In the genomic region with DNA sequence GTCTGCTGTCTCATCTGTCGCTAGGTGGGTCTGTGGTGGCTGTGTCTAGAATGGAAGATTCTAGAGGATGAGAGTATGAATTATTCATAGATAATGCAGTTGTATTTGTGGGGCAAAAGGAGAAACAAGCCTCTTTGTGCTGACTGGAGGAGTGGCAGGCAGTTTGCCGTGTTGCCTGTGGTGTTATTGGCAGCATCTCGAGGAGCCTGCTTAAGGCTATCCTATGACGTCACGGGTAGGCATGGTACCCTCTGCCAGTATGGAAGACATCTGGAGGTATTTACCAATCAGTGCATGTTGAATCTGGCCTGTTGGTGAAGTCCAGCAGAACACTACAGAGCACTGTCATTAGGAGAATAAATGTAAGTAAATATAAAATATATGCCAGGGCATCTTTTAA, we compare ENCODE assay signal across 24 mouse cellular contexts. TPM values are rescaled to one million over a fixed set of nuclear protein-coding genes. Genes with fewer than 3 reads are reported as not detected.
A peak's percentile ranks its signal among the peaks of the same experiment; 100 is the strongest.
DNase-seq lines count a peak whose midpoint lies in the region; ATAC-seq and TF ChIP-seq lines count a peak whose summit lies in the region.
"Had no signal": no experiment of that assay in that cellular context is flagged by ENCODE, and none has a peak within 500 bp of the region (broad histone marks: within the 10 kb centered on the region; RNA-seq: fewer than 3 reads in every experiment).

No protein-coding gene starts in this region.

- WGBS in hindbrain, postnatal 0 days = 45% methylated on average over 5 of the region's 5 CpGs
- WGBS in hindbrain, embryonic 16.5 days = 66% methylated on average over 5 of the region's 5 CpGs

- no peak overlapping the region for H3K4me3 ChIP-seq in hindbrain, postnatal 0 days (ENCODE audit: low read length)
- no peak overlapping the region for H3K4me3 ChIP-seq in hindbrain, embryonic 16.5 days (ENCODE audit: low read length)
- H3K4me3 ChIP-seq: embryonic facial prominence, embryonic 12.5 days; embryonic facial prominence, embryonic 15.5 days; forebrain, embryonic 15.5 days; heart, embryonic 12.5 days; heart, embryonic 15.5 days; hindbrain, embryonic 10.5 days; hindbrain, embryonic 13.5 days had no signal

- no peak overlapping the region for H3K4me2 ChIP-seq in hindbrain, postnatal 0 days (ENCODE audit: low read depth, low read length)
- H3K4me2 ChIP-seq in hindbrain, embryonic 16.5 days (ENCODE audit: low read length) = no peak overlapping the region
- H3K4me2 ChIP-seq: embryonic facial prominence, embryonic 12.5 days; embryonic facial prominence, embryonic 15.5 days; forebrain, embryonic 15.5 days; heart, embryonic 12.5 days; heart, embryonic 15.5 days; hindbrain, embryonic 13.5 days had no signal

- H3K9ac ChIP-seq in hindbrain, postnatal 0 days (replicated peaks; ENCODE audit: low read length) = no peak overlapping the region
- no peak overlapping the region for H3K9ac ChIP-seq in hindbrain, embryonic 16.5 days (ENCODE audit: low read depth, low read length)
- H3K9ac ChIP-seq: embryonic facial prominence, embryonic 12.5 days; embryonic facial prominence, embryonic 15.5 days; forebrain, embryonic 15.5 days; heart, embryonic 12.5 days; heart, embryonic 15.5 days; hindbrain, embryonic 13.5 days had no signal

- H3K9me3 ChIP-seq in hindbrain, postnatal 0 days (ENCODE audit: low read length) = no peaks in the 10 kb centered on the region
- no peaks in the 10 kb centered on the region for H3K9me3 ChIP-seq in hindbrain, embryonic 16.5 days (ENCODE audit: control insufficient read depth, low read length)
- H3K9me3 ChIP-seq: embryonic facial prominence, embryonic 12.5 days; embryonic facial prominence, embryonic 15.5 days; forebrain, embryonic 15.5 days; G1E; heart, embryonic 12.5 days; heart, embryonic 15.5 days; hindbrain, embryonic 10.5 days; hindbrain, embryonic 13.5 days had no signal

- no peaks in the 10 kb centered on the region; the same call in 1 of the 2 replicates for H3K4me1 ChIP-seq in hindbrain, postnatal 0 days (ENCODE audit: insufficient read depth, low read length)
- H3K4me1 ChIP-seq in hindbrain, embryonic 16.5 days (ENCODE audit: control insufficient read depth, insufficient read depth, low read depth, low read length) = no peaks in the 10 kb centered on the region; the same call in 1 of the 2 replicates
- H3K4me1 ChIP-seq: embryonic facial prominence, embryonic 12.5 days; forebrain, embryonic 15.5 days; heart, embryonic 12.5 days; heart, embryonic 15.5 days; hindbrain, embryonic 10.5 days; hindbrain, embryonic 13.5 days had no signal

- H3K27me3 ChIP-seq in hindbrain, postnatal 0 days (ENCODE audit: insufficient read depth, low read length) = no peaks in the 10 kb centered on the region
- no peaks in the 10 kb centered on the region for H3K27me3 ChIP-seq in hindbrain, embryonic 16.5 days (replicated peaks; ENCODE audit: control insufficient read depth, insufficient read depth, low read length)
- H3K27me3 ChIP-seq: CH12.LX; embryonic facial prominence, embryonic 12.5 days; embryonic facial prominence, embryonic 15.5 days; forebrain, embryonic 15.5 days; heart, embryonic 12.5 days; heart, embryonic 15.5 days; hindbrain, embryonic 13.5 days had no signal

- no peak for TF ChIP-seq CTCF in hindbrain, postnatal 0 days (IDR thresholded peaks at IDR 0.05; ENCODE audit: low read depth)

- ATAC-seq in hindbrain, postnatal 0 days = peak; percentile 71
- ATAC-seq in hindbrain, embryonic 16.5 days = no peak
- ATAC-seq: forebrain, embryonic 15.5 days; intestine, postnatal 0 days; Patski had no signal

- DNase-seq in cerebellum, postnatal 14 days = peak; percentile 47 to 57
- no peak for DNase-seq in cerebellum, adult 11 months
- DNase-seq in hindbrain, postnatal 0 days (ENCODE audit: low spot score) = peak; percentile 35
- peak; percentile 17 for DNase-seq in brain, adult 2 months (ENCODE audit: low read depth, low spot score)
- DNase-seq in thymus, postnatal 4 days = no peak
- DNase-seq: adrenal gland, postnatal 10 days; B cell, adult 2 months; cerebellum, adult 2 months; gastrocnemius, postnatal 25 days; heart, postnatal 10 days; heart, postnatal 36 days; kidney, adult 2 months had no signal

- H3K36me3 ChIP-seq in hindbrain, postnatal 0 days (ENCODE audit: insufficient read depth, low read length) = no peaks in the 10 kb centered on the region
- H3K36me3 ChIP-seq in hindbrain, embryonic 16.5 days (ENCODE audit: control insufficient read depth, insufficient read depth, low read length) = no peaks in the 10 kb centered on the region
- H3K36me3 ChIP-seq: embryonic facial prominence, embryonic 12.5 days; embryonic facial prominence, embryonic 15.5 days; forebrain, embryonic 15.5 days; G1E; heart, embryonic 12.5 days; heart, embryonic 15.5 days; hindbrain, embryonic 10.5 days; hindbrain, embryonic 13.5 days had no signal

- H3K27ac ChIP-seq in hindbrain, postnatal 0 days = no peak overlapping the region
- H3K27ac ChIP-seq in hindbrain, embryonic 16.5 days (ENCODE audit: low read depth, low read length) = no peak overlapping the region
- H3K27ac ChIP-seq: embryonic facial prominence, embryonic 12.5 days; embryonic facial prominence, embryonic 15.5 days; forebrain, embryonic 15.5 days; heart, embryonic 15.5 days; hindbrain, embryonic 10.5 days; hindbrain, embryonic 13.5 days had no signal

RNA-seq across cellular contexts. Expression of a gene that starts 35.6 kb away (rescaled TPM):
- total RNA-seq in hindbrain, postnatal 0 days (2014; rRNA removed) = 36.9 and 41.5 TPM in 2 replicates
- polyA plus RNA-seq in hindbrain, postnatal 0 days (2015; fragmentation: Nextera tagmentation; extraction: Ambion mirVana) = 20.1 and 20.3 TPM in 2 replicates
- polyA plus RNA-seq in hindbrain, embryonic 16.5 days (2015; fragmentation: Nextera tagmentation; extraction: Ambion mirVana) = 14.9 and 15.0 TPM in 2 replicates

Comparison
In these comparisons a context has a peak if more than half of its experiments do, and no peak if none do; other contexts are left out.
1. DNase-seq: peak in cerebellum, postnatal 14 days (2 of 2), hindbrain, postnatal 0 days (single experiment) and brain, adult 2 months (single experiment); none in cerebellum, adult 11 months (single experiment) and thymus, postnatal 4 days (single experiment).